Mouse (Mus musculus) heart, embryonic 14.5 days (tissue): ENCODE data around the gene Faah. TPM values are rescaled to one million over a fixed set of nuclear protein-coding genes. Genes with fewer than 3 reads are reported as not detected.
A peak's percentile ranks its signal among the peaks of the same experiment; 100 is the strongest.

ENCODE experiments used
- ATAC-seq: fragments of 200-750 bp; cut with Nextera tagmentation; 2 replicates; pipeline ENCODE4 v1.8.0; 2017; ENCODE audit warnings: low read depth, moderate TSS enrichment; ENCODE audit not compliant: insufficient number of reproducible peaks, insufficient read depth, low FRiP score
- H3K27ac ChIP-seq, 2 experiments: fragments of 200-500 bp in 1 of 2; fragments of 300-500 bp in 1 of 2; sonication (generic) in 1 of 2; replicated peaks in 1 of 2; 2 replicates each; pipeline ENCODE4 v1.5.1; 2012 to 2014; ENCODE audit warnings: low read depth in 2 of 2, low read length in 2 of 2, control low read depth in 1 of 2, mild to moderate bottlenecking in 1 of 2, mixed read lengths in 1 of 2; ENCODE audit not compliant: control insufficient read depth in 1 of 2, insufficient read depth in 1 of 2
- H3K27me3 ChIP-seq: fragments of 300-500 bp; sonication (generic); 2 replicates; pipeline ENCODE4 v1.6.1; 2014; ENCODE audit warnings: mild to moderate bottlenecking, low read length, control low read depth; ENCODE audit not compliant: control insufficient read depth, insufficient read depth
- H3K36me3 ChIP-seq: fragments of 300-500 bp; sonication (generic); 2 replicates; pipeline ENCODE4 v1.6.1; 2014; ENCODE audit warnings: mild to moderate bottlenecking, control low read depth, low read length, mixed read lengths; ENCODE audit not compliant: control insufficient read depth, insufficient read depth
- H3K4me1 ChIP-seq, 2 experiments: fragments of 200-500 bp in 1 of 2; fragments of 300-500 bp in 1 of 2; sonication (generic) in 1 of 2; 2 replicates each; pipeline ENCODE4 v1.6.1; 2012 to 2014; ENCODE audit warnings: low read length in 2 of 2, control low read depth in 1 of 2, mixed read lengths in 1 of 2; ENCODE audit not compliant: control insufficient read depth in 2 of 2, insufficient read depth in 2 of 2
- H3K4me2 ChIP-seq: fragments of 300-500 bp; sonication (generic); 2 replicates; pipeline ENCODE4 v1.6.1; 2014; ENCODE audit warnings: mild to moderate bottlenecking, low read length
- H3K4me3 ChIP-seq, 2 experiments: fragments of 200-500 bp in 1 of 2; fragments of 300-500 bp in 1 of 2; sonication (generic) in 1 of 2; 2 replicates each; pipeline ENCODE4 v1.5.1; 2012 to 2014; ENCODE audit warnings: low read length in 2 of 2, mild to moderate bottlenecking in 2 of 2, control low read depth in 1 of 2, low read depth in 1 of 2, moderate library complexity in 1 of 2; ENCODE audit not compliant: control insufficient read depth in 1 of 2, insufficient read depth in 1 of 2
- H3K9ac ChIP-seq: fragments of 300-500 bp; sonication (generic); 2 replicates; pipeline ENCODE4 v1.6.1; 2014; ENCODE audit warnings: mild to moderate bottlenecking, low read length
- H3K9me3 ChIP-seq: fragments of 300-500 bp; sonication (generic); 2 replicates; pipeline ENCODE4 v1.6.1; 2016; ENCODE audit warnings: low read length, control low read depth; ENCODE audit not compliant: control insufficient read depth
- WGBS: fragments of 180-500 bp; shearing (Covaris S2); extraction: QIAGEN DNeasy Blood & Tissue Kit; methylation state at CpG from one replicate; pipeline ENCODE4 v1.1.7; 2014; 5-methylcytosine and 5-hydroxymethylcytosine counted together
- polyA plus RNA-seq: library from polyadenylated mRNA; unstranded; fragments of >200 nt; fragmentation: Nextera tagmentation; extraction: Ambion mirVana; gene quantifications from 2 replicates; pipeline ENCODE4 v1.2.1, GENCODE M21; 2014

Gene Faah
- polyA plus RNA-seq, 1 experiment from 2014 or later: 1.9 TPM

GRCm38 (mm10) chr4:115962671-115963412 is 54.9 kb downstream of the Faah start:
- WGBS: under 1% methylated on average over 79 of the region's 79 CpGs
- no peaks in the 10 kb centered on the region for H3K9me3 ChIP-seq
- H3K9ac ChIP-seq: peak overlapping the region; percentile 79
- H3K27me3 ChIP-seq: peaks cover 85% of the 10 kb centered on the region
- peaks cover 3 to 4% of the 10 kb centered on the region in 2 experiments; a peak in 3 of 4 replicates for H3K4me1 ChIP-seq
- peak overlapping the region; percentile 58 to 67 for H3K4me3 ChIP-seq
- H3K36me3 ChIP-seq: no peaks in the 10 kb centered on the region
- peak overlapping the region; percentile 98 for H3K4me2 ChIP-seq
- H3K27ac ChIP-seq: no peak overlapping the region
- ATAC-seq: no peak

- Histone ChIP-seq H3K4me1 (peaks cover 3 to 4% of the 10 kb centered on the region in 2 experiments; a peak in 3 of 4 replicates), H3K9me3 (no peaks in the 10 kb centered on the region), H3K9ac (no peak overlapping the region), H3K27ac (no peak overlapping the region), H3K36me3 (no peaks in the 10 kb centered on the region), H3K27me3 (peaks cover 85% of the 10 kb centered on the region), H3K4me3 (no peak overlapping the region), H3K4me2 (no peak overlapping the region)
- WGBS: 19% methylated on average over 7 of the region's 7 CpGs
- no peak for ATAC-seq
These were observed 55.7 kb downstream of the Faah start for GRCm38 (mm10) chr4:115961991-115962390.

GRCm38 (mm10) chr4:115959546-115959945 is 58.2 kb downstream of the Faah start:
- Histone ChIP-seq H3K4me2 (no peak overlapping the region), H3K9me3 (no peaks in the 10 kb centered on the region), H3K4me3 (no peak overlapping the region), H3K9ac (no peak overlapping the region), H3K36me3 (no peaks in the 10 kb centered on the region), H3K27me3 (peaks cover 91% of the 10 kb centered on the region), H3K27ac (no peak overlapping the region), H3K4me1 (peaks cover 3 to 4% of the 10 kb centered on the region in 2 experiments; a peak in 3 of 4 replicates)
- no peak for ATAC-seq

GRCm38 (mm10) chr4:115955494-115955775 is 62.3 kb downstream of the Faah start:
- Histone ChIP-seq H3K4me3 (no peak overlapping the region), H3K36me3 (no peaks in the 10 kb centered on the region), H3K9ac (no peak overlapping the region), H3K27ac (no peak overlapping the region), H3K27me3 (peaks cover 90% of the 10 kb centered on the region), H3K4me1 (no peaks in the 10 kb centered on the region), H3K9me3 (no peaks in the 10 kb centered on the region), H3K4me2 (no peak overlapping the region)
- no peak for ATAC-seq
- 4% methylated on average over 3 of the region's 3 CpGs for WGBS

GRCm38 (mm10) chr4:115954656-115955493 is 62.9 kb downstream of the Faah start:
- Histone ChIP-seq H3K27ac (no peak overlapping the region), H3K4me1 (no peaks in the 10 kb centered on the region), H3K9ac (no peak overlapping the region), H3K9me3 (no peaks in the 10 kb centered on the region), H3K36me3 (no peaks in the 10 kb centered on the region), H3K4me3 (no peak overlapping the region), H3K27me3 (peaks cover 92% of the 10 kb centered on the region), H3K4me2 (no peak overlapping the region)
- no peak for ATAC-seq
- WGBS: 1% methylated on average over 19 of the region's 19 CpGs

GRCm38 (mm10) chr4:115953559-115953958 is 64.2 kb downstream of the Faah start:
- ATAC-seq: no peak
- no peaks in the 10 kb centered on the region for H3K4me1 ChIP-seq
- 60% methylated on average over 5 of the region's 5 CpGs for WGBS
- H3K27ac ChIP-seq: no peak overlapping the region
- H3K9me3 ChIP-seq: no peaks in the 10 kb centered on the region
- no peak overlapping the region for H3K4me3 ChIP-seq
- H3K27me3 ChIP-seq: peaks cover 99% of the 10 kb centered on the region
- H3K4me2 ChIP-seq: no peak overlapping the region
- no peak overlapping the region for H3K9ac ChIP-seq
- H3K36me3 ChIP-seq: no peaks in the 10 kb centered on the region

GRCm38 (mm10) chr4:115952758-115953157 is 65.0 kb downstream of the Faah start:
- Histone ChIP-seq H3K27me3 (peaks cover 99% of the 10 kb centered on the region), H3K36me3 (no peaks in the 10 kb centered on the region), H3K4me2 (no peak overlapping the region), H3K27ac (no peak overlapping the region), H3K4me3 (no peak overlapping the region), H3K4me1 (no peaks in the 10 kb centered on the region), H3K9ac (no peak overlapping the region), H3K9me3 (no peaks in the 10 kb centered on the region)
- no peak for ATAC-seq
- WGBS: 15% methylated on average over 6 of the region's 6 CpGs
